Mouse (Mus musculus) C2C12 (cell line): ENCODE data around the gene Bcar3. TPM values are rescaled to one million over a fixed set of nuclear protein-coding genes. Genes with fewer than 3 reads are reported as not detected.
A peak's percentile ranks its signal among the peaks of the same experiment; 100 is the strongest.

Experiments
- H3K27me3 ChIP-seq: one replicate; pipeline ENCODE4 v1.6.1; 2011; ENCODE audit not compliant: control insufficient read depth, insufficient read depth, insufficient read length
- H3K36me3 ChIP-seq: one replicate; pipeline ENCODE4 v1.6.1; 2011; ENCODE audit not compliant: control insufficient read depth, insufficient read depth
- H3K4me3 ChIP-seq: one replicate; pipeline ENCODE4 v1.5.1; 2011; ENCODE audit warnings: mild to moderate bottlenecking, control low read depth; ENCODE audit not compliant: poor library complexity, insufficient read depth, severe bottlenecking
- H3K79me2 ChIP-seq: one replicate; pipeline ENCODE4 v1.6.1; 2011; ENCODE audit not compliant: control insufficient read depth, insufficient read depth
- H3K79me3 ChIP-seq: one replicate; pipeline ENCODE4 v1.6.1; 2011; ENCODE audit warnings: low read depth, control low read depth
- H3ac ChIP-seq: one replicate; pipeline ENCODE3; 2011; ENCODE audit warnings: low read depth; ENCODE audit not compliant: control insufficient read depth, insufficient read length
- CEBPB ChIP-seq: IDR thresholded peaks from one replicate; pipeline ENCODE4 v1.6.1; 2011; ENCODE audit warnings: low read depth, mild to moderate bottlenecking, control low read depth, moderate library complexity
- CTCF ChIP-seq: IDR thresholded peaks from one replicate; pipeline ENCODE4 v1.5.1; 2011; ENCODE audit not compliant: control insufficient read depth, insufficient read depth, insufficient read length
- FOSL1 ChIP-seq: IDR thresholded peaks from one replicate; pipeline ENCODE4 v1.8.0; 2011; ENCODE audit warnings: mild to moderate bottlenecking, low read length; ENCODE audit not compliant: poor library complexity, insufficient read depth, severe bottlenecking
- MAX ChIP-seq: IDR thresholded peaks from one replicate; pipeline ENCODE4 v1.6.1; 2011; ENCODE audit warnings: mild to moderate bottlenecking, control low read depth
- MYOD1 ChIP-seq: IDR thresholded peaks from one replicate; pipeline ENCODE4 v1.6.1; 2011; ENCODE audit warnings: low read depth; ENCODE audit not compliant: control insufficient read depth, insufficient read length
- MYOG ChIP-seq: IDR thresholded peaks from one replicate; pipeline ENCODE4 v1.6.1; 2011; ENCODE audit not compliant: control insufficient read depth, insufficient read length; ENCODE audit errors: extremely low read depth
- USF1 ChIP-seq: IDR thresholded peaks from one replicate; pipeline ENCODE4 v1.6.1; 2011; ENCODE audit warnings: low read depth, mild to moderate bottlenecking, control low read depth, moderate library complexity
- microRNA-seq: library from miRNA; unstranded; fragments of <30 nt; microRNA quantifications from one replicate; pipeline ENCODE4, GENCODE M21; 2019; ENCODE audit warnings: borderline microRNAs expressed
- polyA plus RNA-seq: library from polyadenylated mRNA; unstranded; fragments of >200 nt; fragmentation: generic; extraction: Trizol; gene quantifications from one replicate; pipeline ENCODE4 v1.2.1, GENCODE M21; 2012; ENCODE audit warnings: missing spikeins

Gene Bcar3
- polyA plus RNA-seq, 1 experiment = 34.9 TPM

DNA sequence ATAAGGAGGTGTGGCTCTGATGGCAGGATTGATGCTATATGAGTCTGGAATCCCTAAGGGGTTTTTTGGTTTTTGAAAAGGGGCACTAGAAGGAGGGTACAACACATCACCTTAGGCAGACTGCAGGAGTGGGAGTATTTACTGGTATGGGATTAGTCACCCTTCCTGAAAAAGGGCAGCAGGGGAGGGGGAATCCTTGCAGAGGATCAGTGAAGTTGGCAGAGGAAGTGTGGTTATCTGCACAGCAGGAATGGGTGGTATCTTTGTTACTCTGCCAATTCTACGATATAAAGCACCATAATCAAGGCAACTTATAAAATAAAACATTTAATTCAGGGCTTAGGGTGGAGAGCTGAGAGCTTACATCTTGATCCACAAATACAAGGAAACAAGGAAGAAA, 281.0 kb downstream of the Bcar3 start:
- H3K79me3 ChIP-seq = peaks cover 27% of the 10 kb centered on the region
- no peak overlapping the region for H3K4me3 ChIP-seq
- peaks cover 83% of the 10 kb centered on the region for H3K79me2 ChIP-seq
- no peak overlapping the region for H3ac ChIP-seq
- H3K36me3 ChIP-seq = no peaks in the 10 kb centered on the region
- TF ChIP-seq CEBPB (no peak), MYOD1 (no peak), CTCF (no peak), FOSL1 (no peak), USF1 (no peak), MAX (no peak), MYOG (no peak)
- no peaks in the 10 kb centered on the region for H3K27me3 ChIP-seq

DNA sequence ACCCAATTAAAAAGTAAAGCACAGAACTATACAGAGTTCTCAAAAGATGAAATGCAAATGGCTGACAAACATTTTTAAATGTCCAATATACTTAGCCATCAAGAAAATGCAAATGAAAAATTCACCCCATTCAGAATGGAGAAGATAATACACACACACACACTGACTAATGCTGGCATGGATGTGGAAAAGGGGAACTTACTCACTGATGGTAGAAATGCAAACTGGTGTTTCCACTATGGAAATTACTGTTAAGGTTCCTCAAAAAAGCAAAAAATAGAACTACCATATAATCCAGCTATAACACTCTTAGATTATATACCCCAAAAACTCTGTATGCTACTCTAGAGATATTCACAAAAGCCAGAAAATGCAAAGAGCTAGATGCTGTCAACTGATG, 283.4 kb downstream of the Bcar3 start:
- H3ac ChIP-seq = no peak overlapping the region
- H3K79me3 ChIP-seq = peaks cover 30% of the 10 kb centered on the region
- no peaks in the 10 kb centered on the region for H3K27me3 ChIP-seq
- peaks cover 87% of the 10 kb centered on the region for H3K79me2 ChIP-seq
- TF ChIP-seq FOSL1 (no peak), MAX (no peak), USF1 (no peak), CEBPB (no peak), MYOG (no peak), CTCF (no peak), MYOD1 (no peak)
- H3K36me3 ChIP-seq = no peaks in the 10 kb centered on the region
- no peak overlapping the region for H3K4me3 ChIP-seq

Small RNAs within 50 kb of the gene (microRNA-seq; reads per million reads assigned to microRNA genes)
- gene Mir760 (4.9 reads per million, percentile 52 among the genes with 10 or more reads in this experiment), gene Mir7657 (not detected)

Other genes with a start within 250 kb of the Bcar3 start
- 0.02 TPM for gene Abca4, start 249.7 kb upstream of the Bcar3 start, polyA plus RNA-seq
- 84.0 TPM for gene Gclm, start 48.6 kb upstream of the Bcar3 start, polyA plus RNA-seq
- gene Dnttip2, start 19.7 kb upstream of the Bcar3 start, polyA plus RNA-seq = 18.7 TPM